Comparison of ENCODE assay signal across 8 mouse cellular contexts in the genomic region with DNA sequence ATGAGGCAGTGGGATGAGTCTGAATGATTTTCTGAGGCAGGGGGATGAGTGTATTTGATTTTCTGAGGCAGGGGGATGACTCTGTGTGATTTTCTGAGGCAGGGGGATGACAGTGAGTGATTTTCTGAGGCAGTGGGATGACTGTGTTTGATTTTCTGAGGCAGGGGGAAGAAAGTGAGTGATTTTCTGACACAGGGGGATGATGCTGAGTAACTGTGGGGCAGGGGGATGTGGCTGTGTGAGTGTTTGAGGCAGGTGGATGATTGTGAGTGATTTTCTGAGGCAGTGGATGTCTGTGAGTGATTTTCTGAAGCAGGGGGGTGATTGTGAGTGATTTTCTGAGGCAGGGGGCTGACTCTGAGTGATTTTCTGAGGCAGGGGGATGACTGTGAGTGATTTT. TPM values are rescaled to one million over a fixed set of nuclear protein-coding genes. Genes with fewer than 3 reads are reported as not detected.
DNase-seq lines count a peak whose midpoint lies in the region; ATAC-seq and TF ChIP-seq lines count a peak whose summit lies in the region.
"Not testable (repeated sequence)": the region's sequence is repeated elsewhere in the genome, so short reads cannot be mapped to it uniquely, and the experiment has no call there.
"Had no signal": no experiment of that assay in that cellular context is flagged by ENCODE, and none has a peak within 500 bp of the region (broad histone marks: within the 10 kb centered on the region; RNA-seq: fewer than 3 reads in every experiment).

No protein-coding gene starts in this region.

- H3K4me2 ChIP-seq in neural tube, embryonic 13.5 days: not testable (repeated sequence)

- H3K4me1 ChIP-seq in lung, adult 2 months (ENCODE audit: control insufficient read depth, insufficient read depth, low read length); neural tube, embryonic 13.5 days (replicated peaks): not testable (repeated sequence)

- not testable (repeated sequence) for H3K4me3 ChIP-seq in lung, adult 2 months (replicated peaks; ENCODE audit: extremely low read depth, low read depth, low read length); neural tube, embryonic 13.5 days

- not testable (repeated sequence) for H3K9ac ChIP-seq in neural tube, embryonic 13.5 days

- not testable (repeated sequence) for H3K27ac ChIP-seq in neural tube, embryonic 13.5 days (replicated peaks)

- not testable (repeated sequence) for H3K27me3 ChIP-seq in neural tube, embryonic 13.5 days; splenic B cell, adult 2 months (ENCODE audit: control insufficient read depth, insufficient read depth, low read length, poor library complexity, severe bottlenecking)

- H3K36me3 ChIP-seq in neural tube, embryonic 13.5 days; splenic B cell, adult 2 months (ENCODE audit: control insufficient read depth, insufficient read depth, low read length, poor library complexity, severe bottlenecking): not testable (repeated sequence)

- TF ChIP-seq POLR2A in lung, adult 2 months (IDR thresholded peaks at IDR 0.05; ENCODE audit: borderline replicate concordance, extremely low read depth, low read depth, low read length): not testable (repeated sequence)

- H3K9me3 ChIP-seq in neural tube, embryonic 13.5 days: peaks cover 21% of the 10 kb centered on the region

- peak; percentile 61 for DNase-seq in adrenal gland, postnatal 10 days
- peak; percentile 83 for DNase-seq in embryo, embryonic 9.5 days (ENCODE audit: extremely low spot score)
- peak; percentile 96 for DNase-seq in heart, adult 11 months
- DNase-seq in kidney, postnatal 36 days: peak; percentile 23 to 41
- DNase-seq in lung, adult 2 months: peak; percentile 17
- DNase-seq in splenic B cell, adult 2 months (ENCODE audit: low read depth, low spot score): peak; percentile 69

- 0 out of 2 replicates have a peak, but pooled peaks have one; percentile 36 for ATAC-seq in neural tube, embryonic 13.5 days (ENCODE audit: low read depth)

- TF ChIP-seq CTCF in lung, adult 2 months (IDR thresholded peaks at IDR 0.05; ENCODE audit: insufficient read depth, low read length): not testable (repeated sequence)

RNA-seq across cellular contexts. Expression of a gene that starts 23.5 kb away (rescaled TPM):
- total RNA-seq in adrenal gland, postnatal 10 days (2021): under 1 TPM; 0.27 to 0.61 TPM
- polyA plus RNA-seq in lung, adult 2 months (2012; rRNA removed): 0.06 and 0.07 TPM in 2 replicates
- 0.25 and 0.43 TPM in 2 replicates for polyA plus RNA-seq in neural tube, embryonic 13.5 days (2015; fragmentation: Nextera tagmentation; extraction: Ambion mirVana)
- polyA plus RNA-seq: myocyte had no signal

Comparison
In these comparisons a context has a peak if more than half of its experiments do, and no peak if none do; other contexts are left out.
1. DNase-seq: peak in every context shown above with its lines; median percentile 96 in heart, adult 11 months; 83 in embryo, embryonic 9.5 days; 69 in splenic B cell, adult 2 months; 61 in adrenal gland, postnatal 10 days; 32 in kidney, postnatal 36 days; 17 in lung, adult 2 months.